Mouse (Mus musculus): ENCODE measurements at regions not wholly inside any gene's neighbourhood (a gene's known extent, or its start where the extent isn't known, plus 50 kb on each side); places are given as distances from the start of the nearest gene placed in this dataset.

DNA sequence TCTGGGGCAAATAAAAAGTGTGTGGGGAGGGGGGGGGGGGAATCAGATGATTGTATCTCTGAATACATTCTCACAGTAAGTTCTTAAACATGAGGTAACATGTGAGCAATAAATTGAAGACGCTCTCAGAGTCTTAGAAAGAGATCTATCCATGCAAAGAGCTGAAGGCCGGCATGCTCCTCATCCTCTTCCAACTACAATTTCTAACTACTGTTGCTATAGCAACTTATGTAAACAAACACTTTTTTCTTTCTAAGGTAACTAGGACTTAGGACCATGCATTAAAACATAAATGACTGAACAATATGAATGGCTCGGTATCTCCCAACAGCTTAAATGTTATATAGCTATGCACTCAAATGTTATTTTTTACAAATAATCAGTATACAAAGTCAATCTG, 161.2 kb upstream of the Tmem161b start:
- no peak for DNase-seq (ENCODE audit: low spot score)
- Histone ChIP-seq H3K4me3 (no peak overlapping the region), H3K4me1 (peaks cover 99% of the 10 kb centered on the region), H3K9me3 (replicated peaks) (no peaks in the 10 kb centered on the region), H3K27ac (replicated peaks) (peak overlapping the region; percentile 88), H3K36me3 (no peaks in the 10 kb centered on the region), H3K27me3 (ENCODE audit: low read depth, poor library complexity, severe bottlenecking) (no peaks in the 10 kb centered on the region)
- 73% methylated on average over 3 of the region's 3 CpGs for WGBS

DNA sequence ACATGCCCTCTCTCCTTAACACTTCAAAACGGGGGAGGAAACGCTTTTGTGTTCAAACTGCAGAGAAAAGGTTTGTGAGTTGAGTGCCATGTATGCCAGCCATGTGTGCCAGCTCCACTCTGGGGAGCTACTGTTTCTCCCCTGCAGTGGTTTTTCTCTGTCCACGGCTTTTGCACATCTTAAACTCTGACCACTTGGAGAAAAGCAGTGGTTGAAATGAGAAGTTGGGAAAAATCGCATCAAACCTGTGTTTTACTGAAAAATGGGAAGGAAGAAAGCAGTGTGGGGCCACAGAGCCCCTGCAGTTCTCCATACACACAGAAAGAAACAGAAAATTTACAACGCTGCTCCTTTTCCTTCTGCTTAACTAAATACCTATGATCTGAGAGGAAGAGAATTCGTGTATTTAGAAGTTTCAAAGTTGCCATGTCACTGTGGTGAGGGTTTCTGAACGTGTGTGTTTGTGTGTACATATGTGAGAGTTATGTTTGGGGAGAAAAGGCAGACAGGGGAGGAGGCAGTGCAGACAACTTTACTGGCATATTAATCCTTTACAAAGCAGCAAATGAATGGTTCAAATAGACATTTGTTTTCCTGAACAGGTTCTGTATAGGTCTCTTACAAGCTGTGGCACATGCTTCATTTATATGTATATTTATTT, 160.1 kb upstream of the Tmem161b start:
- no peak overlapping the region for H3K4me3 ChIP-seq
- WGBS, result 53% methylated on average over 7 of the region's 7 CpGs
- peak overlapping the region; percentile 88 for H3K27ac ChIP-seq (replicated peaks)
- H3K4me1 ChIP-seq, result peaks cover 99% of the 10 kb centered on the region
- no peaks in the 10 kb centered on the region for H3K27me3 ChIP-seq (ENCODE audit: low read depth, poor library complexity, severe bottlenecking)
- no peak for DNase-seq (ENCODE audit: low spot score)
- H3K9me3 ChIP-seq (replicated peaks), result no peaks in the 10 kb centered on the region
- H3K36me3 ChIP-seq, result no peaks in the 10 kb centered on the region

DNA sequence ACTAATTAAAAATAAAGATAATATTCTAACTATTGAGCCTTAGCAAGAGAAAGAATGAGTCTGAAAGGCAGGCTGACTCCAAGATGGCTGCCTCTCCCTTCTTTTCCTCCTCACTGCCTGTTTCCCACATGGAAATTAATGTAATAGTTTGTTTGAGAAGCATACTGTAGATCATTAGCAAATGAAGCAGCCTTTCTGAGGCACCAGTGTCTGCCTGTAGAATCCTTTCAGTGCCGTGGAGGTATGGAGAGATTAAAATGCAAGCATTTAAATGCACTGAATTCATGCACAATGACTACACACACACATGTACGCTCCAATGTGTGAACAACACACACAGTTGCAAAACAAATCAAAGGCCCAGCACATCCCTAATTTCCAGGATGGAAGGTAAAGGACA, 159.5 kb upstream of the Tmem161b start:
- Histone ChIP-seq H3K4me1 (peaks cover 99% of the 10 kb centered on the region), H3K9me3 (replicated peaks) (no peaks in the 10 kb centered on the region), H3K27ac (replicated peaks) (peak overlapping the region; percentile 88), H3K27me3 (ENCODE audit: low read depth, poor library complexity, severe bottlenecking) (no peaks in the 10 kb centered on the region), H3K4me3 (no peak overlapping the region), H3K36me3 (no peaks in the 10 kb centered on the region)
- 71% methylated on average over 2 of the region's 2 CpGs for WGBS
- no peak for DNase-seq (ENCODE audit: low spot score)

DNA sequence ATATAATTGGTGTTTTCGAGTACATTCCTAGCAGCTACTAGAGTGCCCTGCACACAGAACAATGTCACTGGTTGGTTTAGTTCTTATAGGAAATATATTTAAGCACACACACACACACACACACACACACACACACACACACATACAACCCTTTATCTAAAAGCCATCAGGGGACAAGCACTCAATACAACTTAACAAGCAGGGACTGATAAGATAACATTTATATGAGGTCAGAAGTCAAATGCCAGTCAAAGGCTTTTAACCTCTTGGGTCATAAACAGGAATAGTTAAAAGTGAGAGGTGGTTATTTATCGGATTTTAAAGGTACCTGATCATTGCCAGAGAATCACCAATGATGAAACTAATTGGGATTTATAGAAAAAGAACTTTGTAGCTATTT, 158.7 kb upstream of the Tmem161b start:
- 61% methylated on average over 2 of the region's 2 CpGs for WGBS
- no peaks in the 10 kb centered on the region for H3K36me3 ChIP-seq
- no peaks in the 10 kb centered on the region for H3K27me3 ChIP-seq (ENCODE audit: low read depth, poor library complexity, severe bottlenecking)
- peak overlapping the region; percentile 79; the same call in 1 of the 2 replicates for H3K27ac ChIP-seq (replicated peaks)
- no peak for DNase-seq (ENCODE audit: low spot score)
- H3K4me3 ChIP-seq, result no peak overlapping the region
- H3K4me1 ChIP-seq, result peaks cover 97% of the 10 kb centered on the region
- no peaks in the 10 kb centered on the region for H3K9me3 ChIP-seq (replicated peaks)

DNA sequence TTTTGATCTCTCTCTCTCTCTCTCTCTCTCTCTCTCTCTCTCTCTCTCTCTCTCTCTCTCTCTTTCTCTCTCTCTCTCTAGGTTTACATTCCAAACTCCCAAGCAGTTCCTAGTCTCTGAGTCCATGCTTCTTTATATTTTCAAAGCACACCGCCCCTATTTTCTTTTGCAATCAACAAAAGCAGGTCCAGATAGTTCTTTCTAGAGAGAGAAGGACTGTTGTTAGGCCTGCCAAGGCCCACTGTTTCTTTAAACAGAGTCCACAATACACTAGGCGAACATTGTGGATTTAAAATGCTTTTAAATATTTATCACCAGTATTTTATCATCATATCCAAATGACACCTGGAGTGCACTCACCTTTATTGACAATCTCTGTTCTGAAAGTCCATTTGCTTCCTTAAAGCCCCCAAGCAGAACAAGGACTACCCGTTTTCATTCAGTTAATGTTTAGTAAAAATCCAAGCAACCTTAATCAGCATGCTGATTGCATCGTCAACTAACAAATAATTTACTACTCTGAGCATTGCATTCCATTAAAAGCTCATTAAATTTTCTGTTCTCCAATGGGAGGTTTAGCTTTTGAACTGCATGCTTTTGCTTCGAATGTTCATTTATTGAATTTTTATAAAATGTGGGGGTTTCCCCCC, 157.7 kb upstream of the Tmem161b start:
- Histone ChIP-seq H3K27me3 (ENCODE audit: low read depth, poor library complexity, severe bottlenecking) (no peaks in the 10 kb centered on the region), H3K27ac (replicated peaks) (peak overlapping the region; percentile 79), H3K36me3 (no peaks in the 10 kb centered on the region), H3K4me1 (peaks cover 87% of the 10 kb centered on the region), H3K9me3 (replicated peaks) (no peaks in the 10 kb centered on the region), H3K4me3 (no peak overlapping the region)
- no peak for DNase-seq (ENCODE audit: low spot score)
- 72% methylated on average over 5 of the region's 5 CpGs for WGBS

DNA sequence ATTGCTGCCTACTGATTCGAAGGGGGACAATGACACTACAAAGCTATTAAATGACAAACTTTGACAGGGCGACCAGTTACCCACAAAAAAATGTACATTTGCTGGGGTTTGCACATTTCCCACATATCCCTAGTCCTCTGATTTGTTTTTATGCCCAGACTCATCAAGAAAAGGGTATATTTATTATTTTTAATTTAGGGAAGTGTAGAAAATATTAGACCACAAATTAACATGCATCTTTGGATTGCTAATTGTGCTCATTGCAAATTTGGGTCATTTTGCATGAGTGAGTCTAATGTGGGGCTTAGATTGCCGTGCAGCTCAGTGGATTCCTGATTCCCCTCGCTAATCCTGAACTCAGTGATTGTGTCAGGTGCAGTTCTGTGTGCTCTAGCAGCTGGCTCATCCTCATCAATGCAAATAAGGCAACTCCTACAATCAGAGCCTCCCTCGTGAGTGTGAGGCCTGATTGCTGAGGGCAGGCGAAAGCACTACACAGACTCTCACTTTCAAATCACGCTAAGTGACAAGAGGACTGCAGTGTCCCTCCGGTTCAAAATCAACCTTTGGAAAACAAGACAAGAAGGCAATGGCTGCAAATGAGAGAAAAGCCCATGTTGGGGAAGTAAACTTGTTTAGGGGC, 156.7 kb upstream of the Tmem161b start:
- H3K4me1 ChIP-seq, result peaks cover 78% of the 10 kb centered on the region
- no peaks in the 10 kb centered on the region for H3K9me3 ChIP-seq (replicated peaks)
- no peaks in the 10 kb centered on the region for H3K27me3 ChIP-seq (ENCODE audit: low read depth, poor library complexity, severe bottlenecking)
- H3K36me3 ChIP-seq, result no peaks in the 10 kb centered on the region
- 33% methylated on average over 8 of the region's 8 CpGs for WGBS
- H3K27ac ChIP-seq (replicated peaks), result peak overlapping the region; percentile 81
- H3K4me3 ChIP-seq, result no peak overlapping the region
- peak; percentile 25 for DNase-seq (ENCODE audit: low spot score)

DNA sequence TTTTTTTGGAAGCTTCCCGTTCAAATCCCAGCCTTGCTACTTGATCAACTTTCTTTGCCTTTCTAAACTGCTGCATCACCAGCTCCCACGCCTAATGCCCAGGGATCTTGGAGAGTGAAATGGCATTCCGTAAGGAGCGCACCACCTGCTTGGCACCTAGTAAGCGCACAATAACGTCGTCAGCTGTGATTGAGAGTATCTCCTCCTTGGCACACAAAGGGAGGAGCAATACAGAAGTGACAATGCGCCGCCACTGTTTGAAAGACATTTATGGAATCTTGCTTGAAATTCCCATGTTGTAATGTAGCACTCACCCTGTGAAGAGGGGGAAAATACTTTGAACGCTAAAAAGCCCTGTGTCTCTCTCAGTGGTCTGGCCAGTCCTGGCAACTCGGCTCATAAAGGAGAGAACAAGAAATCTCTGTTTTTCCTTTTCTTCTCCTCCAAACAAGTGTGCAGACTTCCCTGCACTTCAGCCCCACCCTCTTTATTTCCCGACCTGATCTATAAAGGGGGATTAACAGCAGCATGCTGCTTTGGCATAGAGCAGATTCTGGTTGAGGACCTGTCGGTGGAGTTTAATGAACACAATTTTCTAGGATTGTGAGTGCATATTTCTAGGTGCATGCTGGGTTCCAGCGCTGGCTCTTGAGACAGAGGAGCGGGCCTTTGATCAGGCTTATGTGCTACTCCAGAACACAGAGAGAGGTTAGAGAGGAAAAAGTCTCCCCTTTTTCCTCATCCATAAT, 155.7 kb upstream of the Tmem161b start:
- Histone ChIP-seq H3K27ac (replicated peaks) (peak overlapping the region; percentile 81), H3K27me3 (ENCODE audit: low read depth, poor library complexity, severe bottlenecking) (no peaks in the 10 kb centered on the region), H3K9me3 (replicated peaks) (no peaks in the 10 kb centered on the region), H3K36me3 (no peaks in the 10 kb centered on the region), H3K4me1 (peaks cover 67% of the 10 kb centered on the region), H3K4me3 (no peak overlapping the region)
- no peak for DNase-seq (ENCODE audit: low spot score)
- 48% methylated on average over 15 of the region's 15 CpGs for WGBS

DNA sequence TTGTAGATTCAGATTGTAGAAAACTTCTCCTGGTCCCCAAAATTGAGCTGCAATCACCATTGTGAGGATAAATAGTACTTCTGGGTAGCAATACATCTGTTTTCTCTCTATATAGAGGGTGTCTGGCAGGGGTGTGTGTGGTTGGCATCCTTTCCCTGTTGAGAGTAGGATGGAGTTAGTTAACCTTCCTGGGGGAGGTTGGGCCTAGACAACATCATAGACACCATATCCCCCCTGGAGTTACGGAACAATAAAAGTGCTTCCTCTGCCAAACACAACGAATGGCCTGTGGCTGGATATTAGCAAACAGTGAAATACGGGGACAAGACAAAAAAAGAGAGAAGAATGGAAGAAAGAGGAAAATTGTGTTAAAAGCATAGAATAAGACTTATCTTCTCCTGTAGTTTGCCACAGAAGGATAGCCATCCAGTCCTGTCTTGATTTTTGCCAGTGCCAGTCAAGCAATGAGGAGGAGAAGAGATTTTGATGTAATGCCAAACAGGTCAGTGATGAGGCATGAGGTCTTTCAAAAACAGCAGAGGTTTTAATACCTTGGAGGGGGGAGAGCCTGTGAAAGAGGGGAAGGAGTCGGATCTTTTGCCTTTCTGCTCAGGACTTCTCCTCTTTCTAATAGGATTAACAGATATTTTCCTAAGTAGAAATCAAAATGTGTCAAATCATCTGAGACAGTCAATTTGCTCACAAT, 155.0 kb upstream of the Tmem161b start:
- 47% methylated on average over 4 of the region's 4 CpGs for WGBS
- no peaks in the 10 kb centered on the region for H3K36me3 ChIP-seq
- no peaks in the 10 kb centered on the region for H3K9me3 ChIP-seq (replicated peaks)
- no peak for DNase-seq (ENCODE audit: low spot score)
- peak overlapping the region; percentile 81 for H3K27ac ChIP-seq (replicated peaks)
- no peaks in the 10 kb centered on the region for H3K27me3 ChIP-seq (ENCODE audit: low read depth, poor library complexity, severe bottlenecking)
- peaks cover 60% of the 10 kb centered on the region for H3K4me1 ChIP-seq
- H3K4me3 ChIP-seq, result no peak overlapping the region

DNA sequence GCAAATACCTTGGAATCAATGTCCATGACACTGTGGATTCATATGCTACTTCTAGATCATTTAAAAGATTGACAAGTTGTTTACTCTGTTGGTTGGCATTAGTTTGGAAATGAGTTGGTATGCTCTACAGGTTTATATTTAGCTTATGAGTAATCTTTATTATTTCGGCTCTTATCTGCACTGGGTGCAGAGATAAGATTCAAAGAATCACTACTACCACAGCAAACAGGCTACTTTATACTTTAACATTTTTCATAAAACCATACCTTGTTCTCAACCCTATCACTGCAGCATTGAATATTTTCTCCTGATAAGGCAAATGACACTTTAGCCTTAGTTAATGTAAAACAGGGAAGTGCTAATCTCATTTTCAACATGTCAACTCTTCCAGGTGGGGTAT, 153.7 kb upstream of the Tmem161b start:
- no peaks in the 10 kb centered on the region for H3K9me3 ChIP-seq (replicated peaks)
- no peaks in the 10 kb centered on the region for H3K27me3 ChIP-seq (ENCODE audit: low read depth, poor library complexity, severe bottlenecking)
- 96% methylated on average over 1 of the region's 1 CpGs for WGBS
- H3K4me1 ChIP-seq, result peaks cover 48% of the 10 kb centered on the region
- no peak overlapping the region for H3K27ac ChIP-seq (replicated peaks)
- DNase-seq (ENCODE audit: low spot score), result no peak
- H3K4me3 ChIP-seq, result no peak overlapping the region
- H3K36me3 ChIP-seq, result no peaks in the 10 kb centered on the region

MicroRNAs in the stretch of these regions (microRNA counts, 519-probe panel; counts per million panel counts)
- 10,440 counts per million, percentile 96 among the panel's probes with 10 or more counts for microRNA mmu-miR-9

Small RNA genes lying in the stretch of these regions (microRNA-seq; reads per million reads assigned to microRNA genes)
- gene Mir9-2, result 1.2 reads per million

Data from midbrain, embryonic 10.5 days (tissue).